Mouse (Mus musculus): ENCODE data around the gene Hist2h2aa1. TPM values are rescaled to one million over a fixed set of nuclear protein-coding genes. Genes with fewer than 3 reads are reported as not detected.

Hist2h2aa1 gene
- total and polyA plus RNA-seq, 3 experiments, result 0.64 to 1,515 (median 113) TPM

DNA sequence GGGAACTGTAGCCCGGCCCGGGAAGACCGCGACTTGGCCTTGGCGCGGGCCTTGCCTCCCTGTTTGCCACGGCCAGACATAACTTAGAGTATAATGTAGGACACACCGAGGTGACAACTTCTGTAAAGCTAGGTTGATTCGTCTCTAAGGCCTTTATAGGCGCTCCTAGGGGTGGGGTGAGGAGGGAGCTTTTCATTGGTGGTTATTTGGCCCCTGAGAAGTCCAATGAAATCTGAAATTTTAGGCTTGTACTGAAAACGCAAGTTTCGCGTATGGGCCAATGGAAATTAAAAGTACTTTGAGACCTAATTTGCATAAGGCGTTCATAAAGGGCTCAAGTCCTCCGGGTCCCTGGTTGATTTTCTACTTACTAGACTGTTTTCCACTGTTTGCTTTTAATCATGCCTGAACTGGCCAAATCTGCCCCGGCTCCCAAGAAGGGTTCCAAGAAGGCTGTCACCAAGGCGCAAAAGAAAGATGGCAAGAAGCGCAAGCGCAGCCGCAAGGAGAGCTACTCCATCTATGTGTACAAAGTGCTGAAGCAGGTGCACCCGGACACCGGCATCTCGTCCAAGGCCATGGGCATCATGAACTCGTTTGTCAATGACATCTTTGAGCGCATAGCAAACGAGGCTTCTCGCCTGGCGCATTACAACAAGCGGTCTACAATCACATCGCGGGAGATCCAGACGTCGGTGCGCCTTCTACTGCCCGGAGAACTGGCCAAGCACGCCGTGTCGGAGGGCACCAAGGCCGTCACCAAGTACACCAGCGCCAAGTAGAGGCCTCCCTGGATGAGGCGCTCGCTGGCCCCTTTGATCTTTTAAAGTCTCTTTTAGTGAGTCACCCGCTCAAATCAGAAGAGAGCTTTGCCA, 24.3 kb upstream of the Hist2h2aa1 start, which contains the start of the genes Hist2h2ac and Hist2h2be (continued):
- TF ChIP-seq MAZ (IDR thresholded peaks at IDR 0.05; ENCODE audit: low read depth, low read length), result peak; percentile 53; the same call in 1 of the 2 replicates
- TF ChIP-seq MXI1 (IDR thresholded peaks at IDR 0.05; ENCODE audit: low read depth, low read length), result peak; percentile 92
- TF ChIP-seq CHD2 (IDR thresholded peaks at IDR 0.05; ENCODE audit: low read length), result 0 out of 2 replicates have a peak, but pooled peaks have one; percentile 24
- TF ChIP-seq TCF12 (IDR thresholded peaks at IDR 0.05; ENCODE audit: low read depth, low read length), result peak; percentile 86
- no peak for TF ChIP-seq RAD21 (IDR thresholded peaks at IDR 0.05; ENCODE audit: low read depth, low read length)
- peak; percentile 46; the same call in 1 of the 2 replicates for TF ChIP-seq ELF1 (IDR thresholded peaks at IDR 0.05; ENCODE audit: low read depth, low read length)
- TF ChIP-seq NELFE (IDR thresholded peaks at IDR 0.05; ENCODE audit: low read depth, low read length), result peak; percentile 96
- no peak for TF ChIP-seq ETS1 (conservative IDR thresholded peaks at IDR 0.05; ENCODE audit: low read depth, low read length)
- TF ChIP-seq SMC3 (IDR thresholded peaks at IDR 0.05; ENCODE audit: low read depth, low read length), result 0 out of 2 replicates have a peak, but pooled peaks have one; percentile 4
- TF ChIP-seq E2F4 (IDR thresholded peaks at IDR 0.05; ENCODE audit: insufficient replicate concordance, low read depth, low read length), result 0 out of 2 replicates have a peak, but pooled peaks have one; percentile 24
- peak; percentile 86 for TF ChIP-seq UBTF (IDR thresholded peaks at IDR 0.05; ENCODE audit: low read depth, low read length)
- peak; percentile 86 for TF ChIP-seq POLR2A (IDR thresholded peaks at IDR 0.05; ENCODE audit: low read depth, low read length)
- no peak for TF ChIP-seq ZNF384 (IDR thresholded peaks at IDR 0.05; ENCODE audit: low read depth, low read length)

GRCm38 (mm10) chr3:96221640-96222038, 23.7 kb upstream of the Hist2h2aa1 start:
- Histone ChIP-seq H3K4me1 (ENCODE audit: control insufficient read depth in 1 of 2, insufficient read depth in 2 of 2) (peaks cover 11 to 52% of the 10 kb centered on the region in 2 experiments), H3K4me3 (replicated peaks in 1 of 3; ENCODE audit: low read depth in 2 of 3, low read length in 2 of 3, poor library complexity in 1 of 3) (peak overlapping the region; percentile 54 to 75 (median 62)), H3K36me3 (replicated peaks in 1 of 2; ENCODE audit: control insufficient read depth in 1 of 2, insufficient read depth in 1 of 2, low read length in 1 of 2) (no peaks in the 10 kb centered on the region), H3K9me3 (replicated peaks; ENCODE audit: low read length) (no peaks in the 10 kb centered on the region), H3K79me2 (replicated peaks; ENCODE audit: control insufficient read depth, extremely low read depth, insufficient read depth, poor library complexity, severe bottlenecking) (peaks cover 16% of the 10 kb centered on the region), H3K9ac (ENCODE audit: insufficient read depth, low read depth) (peak overlapping the region; percentile 71), H3K27ac (ENCODE audit: insufficient read depth, low read depth) (peak overlapping the region; percentile 92), H3K27me3 (replicated peaks) (no peaks in the 10 kb centered on the region), H3K4me2 (ENCODE audit: insufficient read depth, low read depth, poor library complexity, severe bottlenecking) (peak overlapping the region; percentile 76)
- dilution Hi-C loops (cut with MboI; ENCODE audit: extremely low pct_ligation_motif_present, extremely low pct_unique_long_range_greater_than_20kb, low sequenced_read_pairs) (no loop called here), in situ Hi-C loops (cut with MboI; ENCODE audit: low pct_ligation_motif_present, low pct_unique_long_range_greater_than_20kb, low sequenced_read_pairs) (loop anchor here (10.0 kb wide), 2 partner anchors 257 to 567 kb away; partner anchors contain the start of gene Mcl1)
- no peak for DNase-seq (ENCODE audit: extremely low read depth)
- TF ChIP-seq CHD2 (IDR thresholded peaks at IDR 0.05; ENCODE audit: low read length), result no peak
- peak; percentile 59; the same call in 1 of the 2 replicates for TF ChIP-seq CHD1 (IDR thresholded peaks at IDR 0.05; ENCODE audit: low read depth, low read length)

GRCm38 (mm10) chr3:96222774-96223173, 22.5 kb upstream of the Hist2h2aa1 start:
- no peaks in the 10 kb centered on the region for H3K27me3 ChIP-seq (replicated peaks)
- H3K4me2 ChIP-seq (ENCODE audit: insufficient read depth, low read depth, poor library complexity, severe bottlenecking), result peak overlapping the region; percentile 76
- peak overlapping the region; percentile 71 for H3K9ac ChIP-seq (ENCODE audit: insufficient read depth, low read depth)
- peaks cover 16% of the 10 kb centered on the region for H3K79me2 ChIP-seq (replicated peaks; ENCODE audit: control insufficient read depth, extremely low read depth, insufficient read depth, poor library complexity, severe bottlenecking)
- H3K4me1 ChIP-seq (ENCODE audit: control insufficient read depth in 1 of 2, insufficient read depth in 2 of 2), result peaks cover 14 to 63% of the 10 kb centered on the region in 2 experiments
- H3K4me3 ChIP-seq (replicated peaks in 1 of 3; ENCODE audit: low read depth in 2 of 3, low read length in 2 of 3, poor library complexity in 1 of 3), result peak overlapping the region; percentile 2 to 29 (median 23)
- in situ Hi-C loops (cut with MboI; ENCODE audit: low pct_ligation_motif_present, low pct_unique_long_range_greater_than_20kb, low sequenced_read_pairs), result loop anchor here (10.0 kb wide), 2 partner anchors 258 to 568 kb away; partner anchors contain the start of gene Mcl1
- no peaks in the 10 kb centered on the region for H3K36me3 ChIP-seq (replicated peaks in 1 of 2; ENCODE audit: control insufficient read depth in 1 of 2, insufficient read depth in 1 of 2, low read length in 1 of 2)
- dilution Hi-C loops (cut with MboI; ENCODE audit: extremely low pct_ligation_motif_present, extremely low pct_unique_long_range_greater_than_20kb, low sequenced_read_pairs), result no loop called here
- H3K9me3 ChIP-seq (replicated peaks; ENCODE audit: low read length), result no peaks in the 10 kb centered on the region
- no peak for DNase-seq (ENCODE audit: extremely low read depth)
- H3K27ac ChIP-seq (ENCODE audit: insufficient read depth, low read depth), result peak overlapping the region; percentile 38; the same call in 1 of the 2 replicates
- TF ChIP-seq EP300 (IDR thresholded peaks at IDR 0.05; ENCODE audit: low read length) (no peak), POLR2A (IDR thresholded peaks at IDR 0.05; ENCODE audit: low read depth, low read length) (no peak), MAZ (IDR thresholded peaks at IDR 0.05; ENCODE audit: low read depth, low read length) (no peak), TBP (conservative IDR thresholded peaks at IDR 0.05; ENCODE audit: low read depth, low read length) (no peak)

Measured in CH12.LX (cell line).